Mouse (Mus musculus) regulatory T cell (primary cell): ENCODE results near the gene Ddc.

Experiments
- in situ Hi-C: fragments of 300-600 bp; cut with MboI, MseI; formaldehyde crosslinking; loops from one replicate; pipeline ENCODE4 v1.15.1; 2025; ENCODE audit warnings: high pct_unique_total_duplicates

Gene Ddc

DNA sequence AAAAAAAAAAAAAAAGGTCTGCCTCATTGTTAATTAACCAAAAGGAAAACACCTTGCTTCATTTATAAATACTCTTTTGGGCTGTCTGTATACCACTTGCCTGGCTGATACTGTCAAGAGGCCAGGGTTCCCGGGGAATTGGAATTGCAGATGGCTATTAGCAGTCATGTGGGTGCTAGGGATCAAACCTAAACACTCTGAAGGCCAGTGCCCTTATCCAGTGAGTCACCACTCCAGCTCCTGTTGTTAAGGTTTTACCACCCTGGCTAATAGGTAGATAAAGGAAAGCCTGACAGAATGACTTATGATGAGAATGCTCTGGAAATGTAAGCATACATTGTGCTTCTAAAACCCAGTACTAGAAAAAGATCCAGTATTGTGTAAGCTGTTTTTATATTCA lies 103.3 kb downstream of the Ddc start:
- in situ Hi-C loops = loop anchor here (25.0 kb wide), 2 partner anchors 332 to 557 kb away; partner anchors contain the start of genes Spata48 and Zpbp

GRCm38 (mm10) chr11:11788521-11788974 lies 109.4 kb downstream of the Ddc start:
- in situ Hi-C loops = loop anchor here (25.0 kb wide), 2 partner anchors 326 to 551 kb away; partner anchors contain the start of genes Spata48 and Zpbp

DNA sequence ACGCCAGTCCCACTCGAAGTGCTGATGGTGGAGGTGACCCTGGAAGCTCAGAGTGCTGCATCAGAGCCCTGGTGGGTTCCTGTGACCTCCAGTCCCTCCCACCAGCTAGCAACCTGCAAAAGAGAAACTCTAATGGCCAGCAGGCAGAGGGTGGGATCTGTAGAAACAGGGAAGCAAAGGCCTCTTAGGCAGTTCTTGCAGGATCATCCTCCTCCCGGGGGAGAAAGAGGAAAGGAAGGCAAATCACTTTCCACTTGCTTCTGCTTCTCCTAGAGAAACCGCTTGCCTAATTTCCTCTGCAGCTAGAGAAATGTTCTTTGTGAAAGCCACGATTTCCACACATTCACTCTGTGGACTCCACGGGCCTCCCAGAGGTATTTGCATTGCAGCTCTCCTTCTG lies 112.5 kb downstream of the Ddc start:
- in situ Hi-C loops = loop anchor here (25.0 kb wide), 2 partner anchors 323 to 548 kb away; partner anchors contain the start of genes Spata48 and Zpbp

DNA sequence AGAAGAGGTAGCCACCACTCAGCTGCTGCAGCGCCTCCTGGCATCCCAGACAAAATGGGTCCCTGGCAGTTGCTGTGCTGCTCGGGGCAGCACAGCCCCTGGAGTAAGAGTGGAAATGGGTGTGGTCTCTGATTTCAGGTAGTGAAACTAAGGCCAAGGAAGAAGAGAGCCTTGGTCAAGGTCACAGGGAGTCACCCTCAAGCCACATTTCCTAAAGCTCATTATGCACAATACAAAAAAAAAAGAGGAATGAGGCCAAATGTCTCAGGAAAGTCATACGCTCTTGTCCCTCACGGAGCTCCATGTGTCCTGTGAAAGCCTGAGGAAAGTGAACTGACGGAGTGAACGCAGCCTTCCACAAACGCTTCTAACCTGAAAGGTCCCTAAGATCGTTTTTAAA lies 116.2 kb downstream of the Ddc start:
- in situ Hi-C loops = loop anchor here (25.0 kb wide), 2 partner anchors 319 to 544 kb away; partner anchors contain the start of genes Spata48 and Zpbp

- in situ Hi-C loops = loop anchor here (25.0 kb wide), 2 partner anchors 316 to 541 kb away; partner anchors contain the start of genes Spata48 and Zpbp
These were observed 119.6 kb downstream of the Ddc start for GRCm38 (mm10) chr11:11778345-11778744.

DNA sequence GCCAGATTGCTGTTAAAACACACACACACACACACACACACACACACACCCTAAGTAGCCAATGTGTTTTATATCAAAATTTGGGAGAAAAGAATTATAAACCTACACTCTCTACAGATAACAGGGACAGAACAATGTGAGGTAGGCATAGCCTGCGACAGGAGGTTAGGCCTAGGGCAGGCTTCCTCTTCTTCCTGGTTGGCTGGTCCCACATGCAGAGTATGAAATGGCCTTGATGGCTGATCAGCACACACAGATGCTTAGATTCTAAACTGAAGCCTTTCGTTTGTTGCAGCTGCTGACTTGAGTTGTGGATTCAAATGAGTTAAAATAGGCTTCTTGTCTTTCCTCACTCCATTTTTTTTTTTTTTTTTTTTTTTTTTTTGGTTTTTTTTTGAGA lies 120.1 kb downstream of the Ddc start:
- in situ Hi-C loops = loop anchor here (25.0 kb wide), 2 partner anchors 315 to 540 kb away; partner anchors contain the start of genes Spata48 and Zpbp

DNA sequence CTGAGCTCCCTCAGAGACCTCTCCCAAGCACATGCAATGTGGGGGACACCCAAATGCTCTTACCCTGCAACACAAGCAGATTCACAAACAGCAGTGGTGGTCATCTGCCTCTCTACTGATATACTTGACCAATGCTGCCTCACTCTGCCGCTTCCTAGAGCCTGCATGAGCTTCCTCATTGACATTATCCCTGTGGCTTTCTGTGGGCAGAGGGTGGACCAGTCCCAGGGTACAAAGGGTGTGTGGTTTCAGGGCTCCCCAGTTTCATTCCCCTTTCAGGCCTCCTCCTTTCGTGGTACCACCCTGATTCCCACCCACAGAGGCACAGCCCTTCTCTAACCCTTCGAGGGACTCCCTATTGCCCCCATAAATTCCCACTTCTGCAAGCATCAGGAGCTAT lies 120.7 kb downstream of the Ddc start:
- in situ Hi-C loops = loop anchor here (25.0 kb wide), 2 partner anchors 315 to 540 kb away; partner anchors contain the start of genes Spata48 and Zpbp

GRCm38 (mm10) chr11:11776822-11777174 lies 121.1 kb downstream of the Ddc start:
- in situ Hi-C loops = loop anchor here (25.0 kb wide), 2 partner anchors 314 to 539 kb away; partner anchors contain the start of genes Spata48 and Zpbp

DNA sequence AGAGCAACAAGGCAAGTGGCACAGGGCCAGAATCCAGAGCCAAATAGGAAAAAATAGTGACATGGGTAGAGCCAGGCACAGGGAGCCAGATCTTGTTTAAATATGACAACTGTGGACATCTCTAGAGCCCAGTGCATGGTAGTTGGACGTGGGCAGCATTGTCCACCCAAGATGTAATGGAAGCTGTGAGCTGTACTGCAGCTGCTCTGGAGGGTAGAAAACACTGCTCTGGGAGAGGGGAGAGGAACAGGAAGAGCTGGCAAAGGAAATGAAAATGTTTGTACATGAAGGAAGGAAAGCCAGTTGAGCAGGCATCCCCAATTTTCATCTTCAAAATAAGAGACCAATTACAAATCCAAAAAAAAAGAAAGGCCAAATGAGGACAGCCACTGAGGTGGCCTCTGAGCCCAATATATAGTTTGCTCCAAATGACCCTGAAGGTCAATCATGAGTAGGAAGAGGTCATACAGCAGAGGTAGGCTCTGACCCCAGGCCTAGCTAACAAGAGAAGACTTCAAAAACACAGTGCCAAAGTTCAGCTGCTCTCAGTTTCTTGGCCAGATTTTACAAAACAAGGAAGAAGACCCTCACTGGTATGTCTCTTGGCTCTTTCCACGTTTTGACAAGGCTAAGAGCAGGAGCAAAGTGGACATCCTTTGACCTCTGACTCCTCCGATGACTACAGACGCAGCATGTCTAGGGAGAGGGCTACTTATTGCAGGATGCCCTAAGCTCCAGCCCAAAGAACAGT lies 121.7 kb downstream of the Ddc start:
- in situ Hi-C loops = loop anchor here (25.0 kb wide), 2 partner anchors 314 to 539 kb away; partner anchors contain the start of genes Spata48 and Zpbp

GRCm38 (mm10) chr11:11774893-11775292 lies 123.1 kb downstream of the Ddc start:
- in situ Hi-C loops = loop anchor here (25.0 kb wide), 2 partner anchors 313 to 538 kb away; partner anchors contain the start of genes Spata48 and Zpbp

GRCm38 (mm10) chr11:11774384-11774783 lies 123.6 kb downstream of the Ddc start:
- in situ Hi-C loops = no loop called here

DNA sequence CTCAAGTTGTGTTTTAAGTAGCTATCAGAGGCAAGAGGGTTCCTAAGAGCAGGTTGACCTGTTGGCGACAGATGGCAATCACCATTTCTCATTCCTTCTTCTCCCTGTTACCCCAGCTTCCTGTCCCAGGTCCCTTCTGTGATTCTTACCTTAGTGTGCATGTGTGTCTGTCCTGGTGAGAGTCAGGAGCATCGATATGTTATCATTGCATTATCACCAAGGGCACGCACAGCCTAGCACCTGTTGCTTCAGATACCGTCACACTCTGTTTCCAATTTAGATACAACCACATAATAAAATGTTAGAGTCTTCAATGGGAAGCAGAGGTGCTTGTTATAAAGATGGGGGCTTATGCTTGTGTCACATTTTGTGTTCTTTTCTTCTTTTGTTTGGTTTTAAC lies 125.7 kb downstream of the Ddc start:
- in situ Hi-C loops = no loop called here

DNA sequence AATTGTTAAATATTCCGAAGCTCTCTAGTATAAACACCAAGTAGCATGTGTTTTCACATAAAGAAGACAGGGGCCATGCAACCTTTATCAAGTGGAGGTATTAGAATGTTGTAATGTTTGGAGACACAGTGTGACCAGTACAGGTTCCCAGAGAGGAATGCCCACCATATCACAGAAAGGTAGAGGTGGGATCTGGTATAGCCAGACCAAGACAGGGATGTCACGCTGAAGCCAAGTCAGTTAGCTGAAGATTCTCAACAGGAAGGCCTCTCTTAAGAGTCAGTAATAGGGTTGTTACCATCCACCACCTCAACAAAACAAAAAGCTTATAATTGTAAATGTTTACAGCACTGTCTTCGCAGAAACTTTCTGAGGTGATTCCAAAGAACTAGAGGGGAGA lies 127.3 kb downstream of the Ddc start:
- in situ Hi-C loops = no loop called here

DNA sequence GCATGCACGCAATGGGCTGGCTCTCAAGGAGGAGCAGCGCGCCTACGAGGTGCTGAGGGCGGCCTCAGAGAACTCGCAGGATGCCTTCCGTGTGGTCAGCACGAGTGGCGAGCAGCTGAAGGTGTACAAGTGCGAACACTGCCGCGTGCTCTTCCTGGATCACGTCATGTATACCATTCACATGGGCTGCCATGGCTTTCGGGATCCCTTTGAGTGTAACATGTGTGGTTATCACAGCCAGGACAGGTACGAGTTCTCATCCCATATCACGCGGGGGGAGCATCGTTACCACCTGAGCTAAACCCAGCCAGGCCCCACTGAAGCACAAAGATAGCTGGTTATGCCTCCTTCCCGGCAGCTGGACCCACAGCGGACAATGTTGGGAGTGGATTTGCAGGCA lies 128.7 kb downstream of the Ddc start:
- in situ Hi-C loops = no loop called here

DNA sequence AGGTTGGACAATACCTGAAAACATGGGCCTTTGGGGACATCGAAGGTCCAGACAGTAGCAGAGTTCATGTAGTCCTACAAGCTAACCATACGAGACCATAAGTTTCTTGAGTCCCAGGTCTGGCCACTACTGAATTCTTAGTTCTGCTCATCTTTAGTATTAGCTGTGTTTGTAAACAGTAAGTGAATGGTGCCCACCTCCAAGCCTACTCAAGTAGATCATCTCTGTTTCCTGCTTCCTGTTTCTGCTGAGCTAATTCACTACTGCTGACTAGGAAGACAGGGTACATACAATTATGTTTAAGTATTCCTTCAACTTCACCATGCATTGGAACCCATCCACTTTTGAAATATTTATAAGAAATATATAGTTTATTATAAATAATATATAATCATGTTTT lies 129.9 kb downstream of the Ddc start:
- in situ Hi-C loops = no loop called here

DNA sequence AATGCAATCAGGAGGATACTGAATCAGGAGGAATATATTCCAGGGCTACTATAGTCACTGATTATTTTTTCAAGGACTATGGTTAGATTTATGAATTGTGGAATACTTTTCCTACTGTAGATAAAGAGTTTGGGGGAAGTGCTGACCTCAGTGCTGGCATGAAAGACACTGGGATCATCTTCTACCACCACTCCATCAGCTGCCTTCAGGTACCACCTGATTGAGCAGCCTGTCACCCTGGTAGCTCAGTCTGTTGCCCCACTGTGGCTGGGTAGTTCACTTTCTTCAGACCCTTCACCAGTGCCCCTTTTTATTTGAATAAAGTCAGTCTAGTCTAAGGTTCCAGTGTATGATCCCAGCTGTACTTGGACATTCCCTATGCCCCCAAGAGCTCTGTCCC lies 131.2 kb downstream of the Ddc start:
- in situ Hi-C loops = no loop called here

DNA sequence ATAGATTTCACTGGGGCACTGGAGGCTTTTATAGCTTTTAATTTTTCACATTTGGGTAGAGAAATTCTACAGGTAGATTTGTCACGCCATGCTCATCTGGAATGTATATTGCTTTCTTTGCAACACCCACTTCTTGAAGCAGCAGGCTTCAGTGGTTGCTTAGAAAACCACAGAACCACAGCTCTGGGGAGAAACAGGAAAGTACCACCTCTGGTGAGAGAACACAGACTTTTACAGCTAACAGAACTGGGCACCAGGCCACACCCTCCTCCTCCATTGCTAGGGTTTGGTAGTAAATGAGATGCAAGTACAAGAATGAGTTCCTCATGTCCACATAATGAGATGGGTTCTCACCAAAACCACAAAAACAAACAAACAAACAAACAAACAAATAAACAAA lies 131.8 kb downstream of the Ddc start:
- in situ Hi-C loops = no loop called here

DNA sequence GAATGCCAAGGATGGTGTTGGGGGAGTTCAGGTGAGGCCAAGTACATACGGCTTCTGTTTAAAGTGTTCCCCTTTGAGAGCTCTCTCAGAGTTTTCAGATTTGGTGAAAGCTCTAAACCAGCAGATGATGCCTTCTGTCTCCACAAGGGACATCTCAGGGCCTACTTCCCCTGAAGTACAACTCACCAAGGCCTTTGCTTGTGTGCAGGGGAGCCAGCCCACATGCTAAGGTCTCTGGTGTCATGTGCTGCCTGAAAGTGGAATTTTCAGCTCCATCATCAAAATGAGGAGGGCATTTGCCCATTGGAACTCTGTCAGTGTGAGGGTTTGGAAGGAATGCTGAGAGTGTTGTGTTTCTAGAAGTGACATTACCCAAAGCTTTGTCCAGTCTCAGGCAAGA lies 132.5 kb downstream of the Ddc start:
- in situ Hi-C loops = no loop called here
